Mouse (Mus musculus) lung, postnatal 4 days (tissue): ENCODE measurements around the gene Hpd.
A peak's percentile ranks its signal among the peaks of the same experiment; 100 is the strongest.

Experiments used
- DNase-seq, 2 experiments: peaks; one replicate each; pipeline ENCODE4 v3.0.0; 2021

Gene Hpd

GRCm38 (mm10) chr5:123134186-123134874 is 48.2 kb downstream of the Hpd start:
- DNase-seq = peak; percentile 75 to 86

GRCm38 (mm10) chr5:123133784-123134143 is 48.8 kb downstream of the Hpd start:
- DNase-seq = peak in 1 of 2 experiments; percentile 73

- peak; percentile 89 to 95 for DNase-seq
Measured at GRCm38 (mm10) chr5:123133083-123133783, 49.3 kb downstream of the Hpd start.

GRCm38 (mm10) chr5:123132308-123133071 is 50.0 kb downstream of the Hpd start, which contains the start of gene Rhof:
Rhof (minus strand) TSS chr5:123132692.
- DNase-seq = peak; percentile 85 to 87

GRCm38 (mm10) chr5:123130814-123131148 is 51.7 kb downstream of the Hpd start:
- no peak for DNase-seq

GRCm38 (mm10) chr5:123130030-123130813 is 52.3 kb downstream of the Hpd start:
- peak in 1 of 2 experiments; percentile 7 for DNase-seq

GRCm38 (mm10) chr5:123129170-123129757 is 53.3 kb downstream of the Hpd start:
- DNase-seq = no peak

GRCm38 (mm10) chr5:123128426-123129169 is 53.9 kb downstream of the Hpd start:
- peak; percentile 66 to 75 for DNase-seq

- DNase-seq = no peak
Measured at GRCm38 (mm10) chr5:123127031-123127430, 55.5 kb downstream of the Hpd start.

GRCm38 (mm10) chr5:123125638-123126406 is 56.7 kb downstream of the Hpd start:
- peak in 1 of 2 experiments; percentile 59 for DNase-seq

GRCm38 (mm10) chr5:123125105-123125504 is 57.4 kb downstream of the Hpd start:
- DNase-seq = no peak

GRCm38 (mm10) chr5:123122181-123122580 is 60.3 kb downstream of the Hpd start:
- peak in 1 of 2 experiments; percentile 42 for DNase-seq
